Mouse (Mus musculus): ENCODE data around the gene Afmid. TPM values are rescaled to one million over a fixed set of nuclear protein-coding genes. Genes with fewer than 3 reads are reported as not detected.

Afmid gene
- total and polyA plus RNA-seq, 3 experiments, result 5.0 to 7.5 (median 7.3) TPM

- H3K4me3 ChIP-seq (replicated peaks in 1 of 3; ENCODE audit: low read depth in 2 of 3, low read length in 2 of 3, poor library complexity in 1 of 3), result no peak overlapping the region
- dilution Hi-C loops (cut with MboI; ENCODE audit: extremely low pct_ligation_motif_present, extremely low pct_unique_long_range_greater_than_20kb, low sequenced_read_pairs) (no loop called here), in situ Hi-C loops (cut with MboI; ENCODE audit: low pct_ligation_motif_present, low pct_unique_long_range_greater_than_20kb, low sequenced_read_pairs) (no loop called here)
- H3K4me2 ChIP-seq (ENCODE audit: insufficient read depth, low read depth, poor library complexity, severe bottlenecking), result no peak overlapping the region
- no peak overlapping the region for H3K27ac ChIP-seq (ENCODE audit: insufficient read depth, low read depth)
- H3K36me3 ChIP-seq (replicated peaks in 1 of 2; ENCODE audit: control insufficient read depth in 1 of 2, insufficient read depth in 1 of 2, low read length in 1 of 2), result peaks cover 0 to 7% of the 10 kb centered on the region in 2 experiments
- no peak for DNase-seq (ENCODE audit: extremely low read depth)
- peaks cover 13 to 30% of the 10 kb centered on the region in 2 experiments for H3K4me1 ChIP-seq (ENCODE audit: control insufficient read depth in 1 of 2, insufficient read depth in 2 of 2)
- no peak overlapping the region for H3K9ac ChIP-seq (ENCODE audit: insufficient read depth, low read depth)
- no peaks in the 10 kb centered on the region for H3K79me2 ChIP-seq (replicated peaks; ENCODE audit: control insufficient read depth, extremely low read depth, insufficient read depth, poor library complexity, severe bottlenecking)
- TF ChIP-seq ZC3H11A (IDR thresholded peaks at IDR 0.05; ENCODE audit: low read depth, low read length) (no peak), MAFK (IDR thresholded peaks at IDR 0.05; ENCODE audit: insufficient replicate concordance, low read length) (no peak), CHD1 (IDR thresholded peaks at IDR 0.05; ENCODE audit: low read depth, low read length) (no peak), RAD21 (IDR thresholded peaks at IDR 0.05; ENCODE audit: low read depth, low read length) (no peak), ZNF384 (IDR thresholded peaks at IDR 0.05; ENCODE audit: low read depth, low read length) (no peak), USF1 (IDR thresholded peaks at IDR 0.05; ENCODE audit: low read depth, low read length) (no peak), JUND (conservative IDR thresholded peaks at IDR 0.05; ENCODE audit: low read depth, low read length) (no peak), E2F4 (IDR thresholded peaks at IDR 0.05; ENCODE audit: insufficient replicate concordance, low read depth, low read length) (no peak), MXI1 (IDR thresholded peaks at IDR 0.05; ENCODE audit: low read depth, low read length) (no peak), ZMIZ1 (IDR thresholded peaks at IDR 0.05; ENCODE audit: low read depth, low read length) (no peak), UBTF (IDR thresholded peaks at IDR 0.05; ENCODE audit: low read depth, low read length) (no peak), MAZ (IDR thresholded peaks at IDR 0.05; ENCODE audit: low read depth, low read length) (no peak), GABPA (IDR thresholded peaks at IDR 0.05; ENCODE audit: insufficient replicate concordance, low read depth, low read length) (no peak), MYC (IDR thresholded peaks at IDR 0.05; ENCODE audit: low read depth, low read length) (no peak), PAX5 (IDR thresholded peaks at IDR 0.05; ENCODE audit: low read length) (no peak), IRF4 (IDR thresholded peaks at IDR 0.05; ENCODE audit: low read depth, low read length) (no peak)
- no peaks in the 10 kb centered on the region for H3K9me3 ChIP-seq (replicated peaks; ENCODE audit: low read length)
- H3K27me3 ChIP-seq (replicated peaks), result no peaks in the 10 kb centered on the region
Measured at GRCm38 (mm10) chr11:117843434-117843833, 17.7 kb downstream of the Afmid start.

DNA sequence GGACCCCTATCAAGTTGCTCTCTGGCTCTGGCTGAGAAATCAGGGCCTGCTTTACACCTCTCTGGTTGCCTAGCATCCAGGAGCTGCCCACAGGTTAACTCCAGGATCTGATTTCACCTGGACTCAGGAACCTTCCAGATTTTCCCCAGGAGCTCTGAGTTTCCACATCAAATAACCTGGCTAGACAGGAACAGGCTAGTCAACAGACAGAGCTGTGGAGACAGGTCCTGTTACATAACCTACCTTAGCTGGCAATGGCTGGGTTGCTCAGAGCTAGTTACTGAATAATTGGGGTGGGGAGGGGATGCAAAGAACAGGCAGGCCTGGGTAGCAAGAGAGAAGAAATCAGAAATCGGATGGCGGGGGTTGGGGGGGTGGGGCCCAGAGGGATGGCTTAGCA, 19.3 kb downstream of the Afmid start:
- Histone ChIP-seq H3K79me2 (replicated peaks; ENCODE audit: control insufficient read depth, extremely low read depth, insufficient read depth, poor library complexity, severe bottlenecking) (peaks cover 8% of the 10 kb centered on the region), H3K36me3 (replicated peaks in 1 of 2; ENCODE audit: control insufficient read depth in 1 of 2, insufficient read depth in 1 of 2, low read length in 1 of 2) (no peaks in the 10 kb centered on the region), H3K27me3 (replicated peaks) (no peaks in the 10 kb centered on the region), H3K4me1 (ENCODE audit: control insufficient read depth in 1 of 2, insufficient read depth in 2 of 2) (peaks cover 13 to 30% of the 10 kb centered on the region in 2 experiments), H3K9me3 (replicated peaks; ENCODE audit: low read length) (no peaks in the 10 kb centered on the region), H3K4me3 (replicated peaks in 1 of 3; ENCODE audit: low read depth in 2 of 3, low read length in 2 of 3, poor library complexity in 1 of 3) (no peak overlapping the region), H3K4me2 (ENCODE audit: insufficient read depth, low read depth, poor library complexity, severe bottlenecking) (no peak overlapping the region), H3K9ac (ENCODE audit: insufficient read depth, low read depth) (no peak overlapping the region), H3K27ac (ENCODE audit: insufficient read depth, low read depth) (no peak overlapping the region)
- DNase-seq (ENCODE audit: extremely low read depth), result no peak
- dilution Hi-C loops (cut with MboI; ENCODE audit: extremely low pct_ligation_motif_present, extremely low pct_unique_long_range_greater_than_20kb, low sequenced_read_pairs), result no loop called here
- TF ChIP-seq CTCF (conservative IDR thresholded peaks at IDR 0.05 in 1 of 2, IDR thresholded peaks at IDR 0.05 in 1 of 2; ENCODE audit: low read depth in 2 of 2, low read length in 2 of 2), result no peak
- no peak for TF ChIP-seq USF1 (IDR thresholded peaks at IDR 0.05; ENCODE audit: low read depth, low read length)
- no peak for TF ChIP-seq GABPA (IDR thresholded peaks at IDR 0.05; ENCODE audit: insufficient replicate concordance, low read depth, low read length)
- in situ Hi-C loops (cut with MboI; ENCODE audit: low pct_ligation_motif_present, low pct_unique_long_range_greater_than_20kb, low sequenced_read_pairs), result no loop called here
